Mouse (Mus musculus): ENCODE results near the gene Mtss1l. TPM values are rescaled to one million over a fixed set of nuclear protein-coding genes. Genes with fewer than 3 reads are reported as not detected.

Gene Mtss1l
- total and polyA plus RNA-seq, 3 experiments, result 0.64 to 0.66 TPM; not detected in 1

DNA sequence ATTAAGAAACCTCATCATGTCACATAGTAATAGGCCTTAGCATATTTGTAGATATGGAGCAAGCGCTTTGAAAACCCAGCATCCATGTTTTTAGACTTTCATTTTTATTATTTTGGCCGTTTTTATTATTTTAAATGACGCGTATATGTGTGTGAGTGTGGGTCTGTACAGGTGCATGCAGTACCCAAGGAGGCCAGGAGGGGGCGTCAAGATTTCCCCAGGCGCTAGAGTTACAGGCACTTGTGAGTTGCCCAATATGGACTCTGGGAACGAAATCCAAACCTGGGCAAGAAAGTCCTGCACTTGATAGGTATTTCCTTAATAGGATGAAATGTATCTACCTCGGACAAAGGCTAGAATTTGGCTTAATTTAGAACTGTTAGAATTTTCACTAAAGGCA lies 54.0 kb downstream of the Mtss1l start:
- TF ChIP-seq CTCF (conservative IDR thresholded peaks at IDR 0.05 in 1 of 2, IDR thresholded peaks at IDR 0.05 in 1 of 2; ENCODE audit: low read depth in 2 of 2, low read length in 2 of 2) (peak; percentile 26 to 31), HCFC1 (IDR thresholded peaks at IDR 0.05; ENCODE audit: low read depth, low read length) (no peak)
- Histone ChIP-seq H3K4me3 (replicated peaks in 1 of 3; ENCODE audit: low read depth in 2 of 3, low read length in 2 of 3, poor library complexity in 1 of 3) (no peak overlapping the region), H3K9me3 (replicated peaks; ENCODE audit: low read length) (peaks cover 5% of the 10 kb centered on the region), H3K4me2 (ENCODE audit: insufficient read depth, low read depth, poor library complexity, severe bottlenecking) (no peak overlapping the region), H3K9ac (ENCODE audit: insufficient read depth, low read depth) (no peak overlapping the region), H3K4me1 (ENCODE audit: control insufficient read depth in 1 of 2, insufficient read depth in 2 of 2) (peaks cover 5 to 18% of the 10 kb centered on the region in 2 experiments; a peak in 3 of 4 replicates), H3K27ac (ENCODE audit: insufficient read depth, low read depth) (no peak overlapping the region), H3K27me3 (replicated peaks) (no peaks in the 10 kb centered on the region), H3K79me2 (replicated peaks; ENCODE audit: control insufficient read depth, extremely low read depth, insufficient read depth, poor library complexity, severe bottlenecking) (no peaks in the 10 kb centered on the region), H3K36me3 (replicated peaks in 1 of 2; ENCODE audit: control insufficient read depth in 1 of 2, insufficient read depth in 1 of 2, low read length in 1 of 2) (no peaks in the 10 kb centered on the region)
- DNase-seq (ENCODE audit: extremely low read depth), result no peak
- dilution Hi-C loops (cut with MboI; ENCODE audit: extremely low pct_ligation_motif_present, extremely low pct_unique_long_range_greater_than_20kb, low sequenced_read_pairs), result no loop called here
- in situ Hi-C loops (cut with MboI; ENCODE audit: low pct_ligation_motif_present, low pct_unique_long_range_greater_than_20kb, low sequenced_read_pairs), result no loop called here

DNA sequence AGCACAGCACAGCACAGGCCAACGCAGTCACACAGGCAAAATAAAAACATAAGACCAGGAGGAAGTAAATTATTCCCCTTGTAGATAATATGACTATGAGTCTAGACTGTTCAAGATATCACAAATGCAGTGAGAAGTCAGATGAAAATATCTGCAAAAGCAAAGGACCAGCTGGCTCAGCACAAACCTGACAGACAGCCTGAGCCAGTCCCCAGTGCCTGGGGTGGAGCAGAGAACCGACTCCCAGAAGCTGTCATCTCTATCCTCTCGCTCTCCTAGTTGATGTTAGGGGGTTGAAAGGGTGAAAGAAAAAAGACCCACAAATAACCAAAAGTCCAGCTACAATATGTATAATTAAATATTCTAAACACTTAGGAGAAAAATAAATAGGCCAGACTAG lies 54.4 kb downstream of the Mtss1l start:
- Histone ChIP-seq H3K4me3 (replicated peaks in 1 of 3; ENCODE audit: low read depth in 2 of 3, low read length in 2 of 3, poor library complexity in 1 of 3) (no peak overlapping the region), H3K27ac (ENCODE audit: insufficient read depth, low read depth) (no peak overlapping the region), H3K4me2 (ENCODE audit: insufficient read depth, low read depth, poor library complexity, severe bottlenecking) (no peak overlapping the region), H3K27me3 (replicated peaks) (no peaks in the 10 kb centered on the region), H3K36me3 (replicated peaks in 1 of 2; ENCODE audit: control insufficient read depth in 1 of 2, insufficient read depth in 1 of 2, low read length in 1 of 2) (no peaks in the 10 kb centered on the region), H3K4me1 (ENCODE audit: control insufficient read depth in 1 of 2, insufficient read depth in 2 of 2) (peaks cover 5 to 18% of the 10 kb centered on the region in 2 experiments; a peak in 3 of 4 replicates), H3K79me2 (replicated peaks; ENCODE audit: control insufficient read depth, extremely low read depth, insufficient read depth, poor library complexity, severe bottlenecking) (no peaks in the 10 kb centered on the region), H3K9ac (ENCODE audit: insufficient read depth, low read depth) (no peak overlapping the region), H3K9me3 (replicated peaks; ENCODE audit: low read length) (peaks cover 5% of the 10 kb centered on the region)
- dilution Hi-C loops (cut with MboI; ENCODE audit: extremely low pct_ligation_motif_present, extremely low pct_unique_long_range_greater_than_20kb, low sequenced_read_pairs) (no loop called here), in situ Hi-C loops (cut with MboI; ENCODE audit: low pct_ligation_motif_present, low pct_unique_long_range_greater_than_20kb, low sequenced_read_pairs) (no loop called here)
- no peak for DNase-seq (ENCODE audit: extremely low read depth)
- TF ChIP-seq HCFC1 (IDR thresholded peaks at IDR 0.05; ENCODE audit: low read depth, low read length) (no peak), JUN (IDR thresholded peaks at IDR 0.05; ENCODE audit: insufficient read depth, low read depth, low read length) (no peak), PAX5 (IDR thresholded peaks at IDR 0.05; ENCODE audit: low read length) (no peak), NRF1 (IDR thresholded peaks at IDR 0.05; ENCODE audit: low read depth, low read length) (no peak), ETS1 (conservative IDR thresholded peaks at IDR 0.05; ENCODE audit: low read depth, low read length) (no peak), MXI1 (IDR thresholded peaks at IDR 0.05; ENCODE audit: low read depth, low read length) (no peak), UBTF (IDR thresholded peaks at IDR 0.05; ENCODE audit: low read depth, low read length) (no peak), GABPA (IDR thresholded peaks at IDR 0.05; ENCODE audit: insufficient replicate concordance, low read depth, low read length) (no peak), ZNF384 (IDR thresholded peaks at IDR 0.05; ENCODE audit: low read depth, low read length) (no peak), MAFK (IDR thresholded peaks at IDR 0.05; ENCODE audit: insufficient replicate concordance, low read length) (no peak), JUND (conservative IDR thresholded peaks at IDR 0.05; ENCODE audit: low read depth, low read length) (no peak), MEF2A (IDR thresholded peaks at IDR 0.05; ENCODE audit: borderline replicate concordance, low read depth, low read length) (no peak), TBP (conservative IDR thresholded peaks at IDR 0.05; ENCODE audit: low read depth, low read length) (no peak), ZC3H11A (IDR thresholded peaks at IDR 0.05; ENCODE audit: low read depth, low read length) (no peak), ELF1 (IDR thresholded peaks at IDR 0.05; ENCODE audit: low read depth, low read length) (no peak)

Data from CH12.LX (cell line).